Mouse (Mus musculus) kidney, adult 9 months (tissue): ENCODE results near the gene 4931406P16Rik.
"Not testable (repeated sequence)": the region's sequence is repeated elsewhere in the genome, so short reads cannot be mapped to it uniquely, and the experiment has no call there.

Experiments used
- DNase-seq: peaks from one replicate; pipeline ENCODE4 v3.0.0; 2022

4931406P16Rik gene

GRCm38 (mm10) chr7:34202147-34202546 is 111.2 kb downstream of the 4931406P16Rik start:
- not testable (repeated sequence) for DNase-seq

DNA sequence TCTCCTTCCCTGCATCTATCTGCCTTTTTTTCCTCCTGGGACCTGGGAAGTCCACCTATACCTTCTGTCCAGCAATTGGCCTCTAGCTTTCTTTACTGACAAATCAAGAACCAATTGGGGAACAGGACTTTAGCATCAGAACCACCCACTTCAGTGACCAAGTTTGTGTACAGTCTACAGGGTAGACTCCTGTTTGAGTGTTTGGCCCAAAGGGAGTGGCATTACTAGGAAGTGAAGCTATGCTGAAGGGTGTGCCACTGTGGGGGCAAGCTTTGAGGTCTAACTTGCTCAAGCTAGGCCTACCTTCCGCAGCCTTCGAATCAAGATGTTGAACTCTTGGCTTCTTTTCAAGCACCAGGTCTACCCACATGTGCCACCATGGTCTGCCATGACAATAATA is 112.5 kb downstream of the 4931406P16Rik start:
- DNase-seq = no peak

GRCm38 (mm10) chr7:34198346-34198745 is 115.0 kb downstream of the 4931406P16Rik start:
- peak; percentile 50 for DNase-seq

DNA sequence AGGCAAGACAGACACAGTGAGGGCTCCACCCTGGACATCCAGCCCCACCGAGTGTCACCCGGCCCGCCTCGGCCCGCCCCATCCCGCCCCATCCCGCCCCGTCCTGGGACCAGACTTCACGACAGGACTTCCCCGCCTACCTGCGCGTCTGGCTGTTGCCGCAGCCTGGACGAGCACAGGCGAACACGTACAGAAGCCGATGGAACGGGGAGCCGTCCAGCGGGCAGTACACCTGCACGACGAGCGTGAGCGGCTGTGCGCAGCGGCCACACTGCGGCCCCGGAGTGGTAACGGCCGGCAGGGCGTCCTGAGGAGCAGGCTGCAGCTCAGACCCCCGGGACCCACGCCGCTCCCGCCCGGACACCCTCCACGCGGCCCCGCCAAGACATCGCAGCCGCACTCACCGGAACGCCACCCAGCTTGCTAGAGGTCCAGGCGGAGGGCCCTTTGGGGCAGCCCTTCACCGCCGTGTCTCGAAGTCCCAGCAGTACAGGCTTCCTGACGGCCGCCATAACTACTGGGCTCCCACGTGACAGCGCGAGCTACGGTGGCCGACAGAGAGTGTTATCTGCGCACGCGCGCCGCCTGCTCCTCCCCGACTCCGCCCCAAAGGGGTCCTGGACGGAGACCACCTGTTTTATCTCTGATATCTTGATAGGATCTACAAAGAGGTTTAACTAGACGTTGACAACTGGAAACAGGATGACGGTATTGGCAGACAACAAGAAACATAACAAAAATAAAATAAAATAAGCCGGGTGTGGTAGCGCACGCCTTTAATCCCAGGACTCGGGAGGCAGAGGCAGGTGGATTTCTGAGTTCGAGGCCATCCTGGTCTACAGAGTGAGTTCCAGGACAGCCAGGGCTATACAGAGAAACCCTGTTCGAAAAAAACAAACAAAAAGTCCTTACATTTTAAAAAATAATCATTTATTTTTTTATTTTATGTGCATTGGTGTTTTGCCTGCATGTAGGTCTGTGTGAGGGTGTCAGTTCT is 116.9 kb downstream of the 4931406P16Rik start, which contains the start of gene Pdcd2l:
Gene Pdcd2l (minus strand): TSS at position 530 of the 997 bp plus-strand sequence.
- peak; percentile 92 for DNase-seq

DNA sequence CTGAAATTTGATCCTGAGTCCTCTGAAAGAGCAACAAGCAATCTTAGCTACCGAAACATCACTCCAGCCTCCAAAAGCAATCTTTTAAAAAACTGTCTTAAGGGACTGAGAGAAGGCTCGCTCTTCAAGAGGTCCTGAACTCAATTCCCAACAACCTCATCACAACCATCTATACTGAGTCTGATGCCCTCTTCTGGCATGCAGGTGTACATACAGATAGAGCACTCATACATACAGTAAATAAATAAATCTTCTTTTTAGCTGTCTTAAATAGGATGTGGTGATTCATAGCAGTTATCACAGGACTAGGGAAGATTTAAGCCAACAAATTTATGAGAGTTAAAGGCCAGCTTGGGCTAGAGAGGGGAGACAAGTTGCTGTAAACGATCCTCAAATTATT is 117.7 kb downstream of the 4931406P16Rik start:
- no peak for DNase-seq

DNA sequence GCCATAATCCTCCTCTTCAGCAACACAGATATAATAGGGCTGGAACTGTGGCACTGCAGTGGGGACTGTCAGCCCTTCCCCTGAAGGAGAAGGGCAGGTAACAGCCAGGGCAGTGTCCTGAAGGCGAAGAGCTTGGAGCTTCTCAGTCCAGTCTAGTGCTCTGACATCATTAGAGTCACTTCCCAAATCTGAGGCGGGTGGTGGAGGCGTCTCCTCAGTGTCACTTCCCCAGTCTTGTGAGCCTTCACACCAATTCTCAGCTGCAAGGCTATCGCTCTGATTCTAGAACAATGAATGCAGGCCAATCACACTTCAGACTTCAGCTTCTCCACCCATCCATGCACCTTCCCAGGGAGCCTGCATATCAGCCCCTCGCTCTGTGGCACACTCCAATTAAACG is 120.5 kb downstream of the 4931406P16Rik start:
- no peak for DNase-seq

DNA sequence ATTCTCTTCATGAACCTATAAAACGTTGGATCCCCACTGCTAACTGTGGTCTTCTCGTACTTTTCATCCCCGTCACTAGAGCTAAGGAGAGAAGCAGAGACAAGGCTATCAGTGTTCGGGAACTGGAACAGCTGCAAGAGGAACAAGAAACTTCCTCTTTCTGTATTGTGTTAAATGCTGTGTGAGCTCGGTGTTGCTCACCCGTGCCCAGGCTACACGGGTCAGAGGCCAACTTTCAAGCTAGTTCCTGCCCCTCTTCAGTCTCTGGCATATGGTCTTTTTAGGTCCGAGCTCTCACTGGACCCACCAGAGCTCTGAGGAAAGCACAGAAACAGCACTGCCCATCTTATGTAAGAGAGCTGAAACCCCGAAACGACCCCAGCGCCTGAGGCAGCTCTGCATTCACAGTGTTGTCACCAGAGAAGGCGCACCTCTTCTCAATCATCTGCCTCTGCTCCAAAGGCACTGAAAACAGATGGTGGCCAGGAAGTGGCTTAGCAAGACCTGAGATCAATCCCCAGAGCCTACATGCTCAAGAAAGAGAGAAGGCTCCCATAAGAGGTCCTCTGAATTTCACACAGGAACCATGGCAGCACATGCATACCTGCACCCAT is 123.9 kb downstream of the 4931406P16Rik start:
- DNase-seq = no peak
